Comparison of ENCODE assay signal across 8 mouse cellular contexts in the genomic region with DNA sequence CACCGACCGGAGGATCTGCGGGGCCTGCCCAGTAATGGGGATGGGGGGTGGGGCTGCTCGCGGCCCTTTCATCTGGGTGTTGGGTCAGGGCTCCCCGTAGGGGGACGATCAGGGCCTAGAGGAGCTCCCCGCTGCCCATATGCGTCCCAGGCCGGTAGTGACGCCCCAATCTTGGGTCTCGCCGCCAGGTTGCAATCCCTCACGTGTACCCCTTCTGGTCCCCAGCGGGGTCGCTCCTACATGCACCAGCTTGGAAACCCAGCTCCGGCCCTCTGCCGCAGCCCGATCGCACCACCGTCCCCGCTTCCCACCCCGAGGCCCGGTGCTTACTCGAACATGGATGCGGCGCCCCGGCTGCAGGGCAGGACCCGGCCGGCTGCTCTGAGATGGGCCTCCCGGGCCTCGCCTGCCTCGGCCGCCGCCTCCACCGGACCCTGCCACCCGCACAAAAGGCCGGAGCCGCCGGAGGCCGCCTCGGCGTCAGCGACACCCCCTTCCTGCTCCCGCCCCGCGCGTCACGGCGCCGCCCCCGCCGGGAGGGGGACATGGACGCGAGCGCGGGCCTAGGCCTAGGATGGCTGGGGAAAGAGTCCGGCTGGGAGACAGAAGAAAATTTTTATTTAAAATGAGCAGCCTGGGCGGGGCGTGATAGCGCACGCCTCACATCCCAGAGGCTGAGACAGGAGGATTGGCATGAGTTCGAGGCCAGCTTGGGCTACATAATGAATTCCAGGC. TPM values are rescaled to one million over a fixed set of nuclear protein-coding genes. Genes with fewer than 3 reads are reported as not detected.
DNase-seq lines count a peak whose midpoint lies in the region; ATAC-seq lines count a peak whose summit lies in the region.

No protein-coding gene starts in this region.

- H3K4me3 ChIP-seq in embryonic facial prominence, embryonic 13.5 days = peak overlapping the region; percentile 87
- peak overlapping the region; percentile 92 for H3K4me3 ChIP-seq in limb, embryonic 15.5 days
- peak overlapping the region; percentile 74 for H3K4me3 ChIP-seq in midbrain, embryonic 16.5 days (ENCODE audit: low read depth, low read length)

- H3K36me3 ChIP-seq in embryonic facial prominence, embryonic 13.5 days = peaks cover 19% of the 10 kb centered on the region
- H3K36me3 ChIP-seq in limb, embryonic 15.5 days = no peaks in the 10 kb centered on the region
- no peaks in the 10 kb centered on the region for H3K36me3 ChIP-seq in midbrain, embryonic 16.5 days (ENCODE audit: control insufficient read depth, insufficient read depth, low read length)

- no peaks in the 10 kb centered on the region for H3K9me3 ChIP-seq in embryonic facial prominence, embryonic 13.5 days
- H3K9me3 ChIP-seq in limb, embryonic 15.5 days = no peaks in the 10 kb centered on the region
- H3K9me3 ChIP-seq in midbrain, embryonic 16.5 days (replicated peaks; ENCODE audit: control insufficient read depth, low read length, poor library complexity, severe bottlenecking) = no peaks in the 10 kb centered on the region

- peaks cover 35% of the 10 kb centered on the region for H3K4me1 ChIP-seq in embryonic facial prominence, embryonic 13.5 days
- peaks cover 40% of the 10 kb centered on the region for H3K4me1 ChIP-seq in limb, embryonic 15.5 days
- H3K4me1 ChIP-seq in midbrain, embryonic 16.5 days (ENCODE audit: control insufficient read depth, insufficient read depth, low read length) = peaks cover 34% of the 10 kb centered on the region

- peak; percentile 83 for DNase-seq in 3T3-L1 (ENCODE audit: low read depth, low spot score)
- peak; percentile 95 for DNase-seq in adrenal gland, postnatal 25 days
- peak; percentile 92 to 93 for DNase-seq in heart, adult 9 months (ENCODE audit: low spot score in 2 of 2)
- DNase-seq in kidney, adult 9 months = peak; percentile 90
- peak; percentile 72 to 82 for DNase-seq in spleen, postnatal 10 days (ENCODE audit: low spot score in 2 of 2)

- H3K4me2 ChIP-seq in embryonic facial prominence, embryonic 13.5 days = peak overlapping the region; percentile 83
- H3K4me2 ChIP-seq in limb, embryonic 15.5 days = peak overlapping the region; percentile 71
- H3K4me2 ChIP-seq in midbrain, embryonic 16.5 days (ENCODE audit: low read length) = peak overlapping the region; percentile 75

- WGBS in embryonic facial prominence, embryonic 13.5 days = under 1% methylated on average over 63 of the region's 63 CpGs
- WGBS in limb, embryonic 15.5 days = under 1% methylated on average over 63 of the region's 63 CpGs
- WGBS in midbrain, embryonic 16.5 days = under 1% methylated on average over 63 of the region's 63 CpGs

- ATAC-seq in embryonic facial prominence, embryonic 13.5 days (ENCODE audit: insufficient number of reproducible peaks, insufficient read depth, low FRiP score, low TSS enrichment, low read depth) = peak; percentile 82
- peak; percentile 84 for ATAC-seq in limb, embryonic 15.5 days (ENCODE audit: insufficient number of reproducible peaks, low FRiP score, low TSS enrichment, low read depth)
- peak; percentile 83 for ATAC-seq in midbrain, embryonic 16.5 days

- H3K9ac ChIP-seq in embryonic facial prominence, embryonic 13.5 days = peak overlapping the region; percentile 97
- H3K9ac ChIP-seq in limb, embryonic 15.5 days = peak overlapping the region; percentile 92
- peak overlapping the region; percentile 100 for H3K9ac ChIP-seq in midbrain, embryonic 16.5 days (ENCODE audit: low read depth, low read length)

- no peaks in the 10 kb centered on the region for H3K27me3 ChIP-seq in embryonic facial prominence, embryonic 13.5 days
- no peaks in the 10 kb centered on the region for H3K27me3 ChIP-seq in limb, embryonic 15.5 days
- no peaks in the 10 kb centered on the region for H3K27me3 ChIP-seq in midbrain, embryonic 16.5 days (ENCODE audit: control insufficient read depth, insufficient read depth, low read depth, low read length)

- peak overlapping the region; percentile 96 for H3K27ac ChIP-seq in embryonic facial prominence, embryonic 13.5 days
- H3K27ac ChIP-seq in limb, embryonic 15.5 days = peak overlapping the region; percentile 94
- H3K27ac ChIP-seq in midbrain, embryonic 16.5 days (ENCODE audit: low read length) = peak overlapping the region; percentile 99

RNA-seq across cellular contexts. Expression of a gene that starts 5.0 kb away (rescaled TPM):
- 42.9 and 50.5 TPM in 2 replicates for total RNA-seq in adrenal gland, postnatal 25 days (2021)
- 82.6 and 84.8 TPM in 2 replicates for polyA plus RNA-seq in embryonic facial prominence, embryonic 13.5 days (2015; fragmentation: Nextera tagmentation; extraction: Ambion mirVana)
- polyA plus RNA-seq in limb, embryonic 15.5 days (2015; fragmentation: Nextera tagmentation; extraction: Ambion mirVana) = 68.2 and 70.9 TPM in 2 replicates
- 239 and 246 TPM in 2 replicates for polyA plus RNA-seq in midbrain, embryonic 16.5 days (2015; fragmentation: Nextera tagmentation; extraction: Ambion mirVana)

RNA-seq across cellular contexts. Expression of a gene that starts 23.9 kb away (rescaled TPM):
- total RNA-seq in adrenal gland, postnatal 25 days (2021) = 10.1 and 11.3 TPM in 2 replicates
- 4.3 and 4.8 TPM in 2 replicates for polyA plus RNA-seq in embryonic facial prominence, embryonic 13.5 days (2015; fragmentation: Nextera tagmentation; extraction: Ambion mirVana)
- polyA plus RNA-seq in limb, embryonic 15.5 days (2015; fragmentation: Nextera tagmentation; extraction: Ambion mirVana) = 4.7 and 5.7 TPM in 2 replicates
- polyA plus RNA-seq in midbrain, embryonic 16.5 days (2015; fragmentation: Nextera tagmentation; extraction: Ambion mirVana) = 7.4 and 12.2 TPM in 2 replicates

RNA-seq across cellular contexts. Expression of a gene that starts 35.6 kb away (rescaled TPM):
- total RNA-seq in adrenal gland, postnatal 25 days (2021) = 1.4 and 4.5 TPM in 2 replicates
- polyA plus RNA-seq in embryonic facial prominence, embryonic 13.5 days (2015; fragmentation: Nextera tagmentation; extraction: Ambion mirVana) = 5.6 and 6.4 TPM in 2 replicates
- 2.4 and 3.4 TPM in 2 replicates for polyA plus RNA-seq in limb, embryonic 15.5 days (2015; fragmentation: Nextera tagmentation; extraction: Ambion mirVana)
- polyA plus RNA-seq in midbrain, embryonic 16.5 days (2015; fragmentation: Nextera tagmentation; extraction: Ambion mirVana) = 0.21 TPM in 1 of 2 replicates, not detected in the other

Comparison
In these comparisons a context has a peak if more than half of its experiments do, and no peak if none do; other contexts are left out.
1. Peak in every context shown above with its lines: DNase-seq, ATAC-seq, H3K4me3 ChIP-seq and H3K27ac ChIP-seq.